Mouse (Mus musculus) ovary, adult 10 weeks (tissue): ENCODE data around the gene Fmnl3. TPM values are rescaled to one million over a fixed set of nuclear protein-coding genes. Genes with fewer than 3 reads are reported as not detected.

ENCODE experiments used
- polyA plus RNA-seq: library from polyadenylated mRNA; stranded (reverse); fragments of 350-450 nt; fragmentation: Illumina TruSeq; extraction: RNeasy Lipid Tissue Mini Kit (QIAGEN cat#74804); gene quantifications from one replicate; pipeline ENCODE4 v1.2.3, GENCODE M21; 2014

Gene Fmnl3
- polyA plus RNA-seq: 4.4 TPM

DNA sequence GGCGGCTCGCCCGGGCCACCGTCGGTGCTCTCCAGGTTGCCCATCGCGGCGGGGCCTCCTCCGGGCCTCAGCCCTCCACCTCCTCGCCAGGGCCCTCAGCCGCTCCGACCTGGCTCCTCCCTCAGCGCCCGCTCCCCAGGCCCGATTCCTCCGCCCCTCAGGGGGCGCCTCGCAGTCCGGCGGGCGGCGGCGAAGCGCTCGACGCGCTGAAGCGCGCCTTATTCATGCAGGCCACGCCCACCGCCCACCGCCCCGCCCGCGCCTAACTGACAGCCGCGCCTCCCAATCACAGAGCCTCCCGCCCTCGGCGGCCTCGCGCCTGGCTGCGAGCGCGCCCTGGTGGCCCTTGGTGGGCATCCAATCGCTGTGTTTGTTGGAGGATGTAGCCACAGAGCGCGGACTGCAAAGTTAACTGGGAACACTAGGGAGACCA is at the start of gene Fmnl3:
TSS of gene Fmnl3 (minus strand) at position 224 of the 433 bp plus-strand sequence.

DNA sequence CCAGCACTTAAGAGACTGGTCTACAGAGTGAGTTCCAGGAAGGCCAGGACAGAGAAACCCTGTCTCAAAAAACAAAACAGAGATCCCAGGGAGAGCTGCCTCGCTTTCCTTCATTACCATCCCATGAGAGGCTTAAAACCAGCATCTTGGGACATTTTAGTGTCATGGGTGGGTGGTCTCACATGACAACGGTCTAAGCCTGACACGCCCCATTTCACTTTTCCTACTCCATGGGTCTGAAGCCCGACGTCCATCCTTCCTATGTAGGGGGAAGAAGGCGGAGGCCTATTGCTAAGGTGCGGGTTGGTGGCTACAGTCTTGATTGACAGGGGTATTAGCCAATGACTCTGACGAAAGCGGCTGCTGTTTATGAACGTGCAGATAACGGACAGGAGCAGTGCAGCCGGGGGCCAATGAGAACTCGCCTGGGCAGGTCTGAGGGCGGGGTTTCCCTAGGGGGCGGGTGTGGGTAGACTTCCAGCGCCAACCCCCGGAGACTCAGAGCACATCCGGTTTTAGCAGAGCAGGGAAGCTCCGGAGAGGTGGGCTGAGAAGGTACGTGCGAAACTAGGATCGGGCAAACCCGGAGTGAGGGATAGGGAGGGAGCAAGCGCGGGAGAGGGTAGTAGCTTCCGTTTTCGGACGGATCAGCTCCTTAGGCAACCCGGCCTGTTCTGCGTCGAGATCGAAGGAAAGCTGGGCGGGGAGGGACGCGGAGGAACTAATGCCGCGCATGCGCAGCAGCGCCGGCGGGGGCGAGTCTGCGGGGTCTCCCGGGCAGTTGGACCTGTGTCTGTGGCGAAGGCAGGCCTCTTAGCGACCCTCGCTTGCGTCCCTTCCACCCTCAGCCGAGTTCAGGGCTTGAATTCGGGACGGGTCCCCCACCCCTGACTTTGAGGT is 22.5 kb upstream of the Fmnl3 start, which contains the start of gene Tmbim6:
TSS of gene Tmbim6 (plus strand) at position 397 of the 900 bp plus-strand sequence.

DNA sequence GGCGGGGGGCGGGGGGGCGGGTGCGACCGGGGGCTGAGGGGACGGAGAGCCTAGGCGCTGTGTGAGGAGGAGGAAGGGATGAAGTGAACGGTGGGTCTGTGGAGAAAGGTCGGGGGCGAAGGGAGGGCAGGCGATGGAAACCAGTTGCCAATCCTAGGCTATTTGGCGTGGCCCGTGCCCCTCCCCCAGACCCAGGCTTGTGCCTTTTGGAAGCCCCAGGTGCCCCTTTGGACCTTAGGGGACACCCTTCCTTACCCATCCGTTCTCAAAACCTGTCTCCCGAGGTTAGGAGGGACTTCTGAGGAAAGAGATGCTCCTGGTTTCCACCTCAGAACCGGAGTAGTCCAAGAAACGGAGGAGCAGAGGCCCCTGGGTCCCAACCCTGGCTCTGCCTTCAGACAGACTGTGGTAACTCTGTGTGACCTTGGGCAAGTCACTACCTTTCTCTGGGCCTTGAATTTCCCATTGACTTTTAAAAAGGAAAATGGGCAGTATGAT is 74.7 kb downstream of the Fmnl3 start, which contains the start of gene Fam186b:
TSS of gene Fam186b (minus strand) at position 405 of the 498 bp plus-strand sequence.

DNA sequence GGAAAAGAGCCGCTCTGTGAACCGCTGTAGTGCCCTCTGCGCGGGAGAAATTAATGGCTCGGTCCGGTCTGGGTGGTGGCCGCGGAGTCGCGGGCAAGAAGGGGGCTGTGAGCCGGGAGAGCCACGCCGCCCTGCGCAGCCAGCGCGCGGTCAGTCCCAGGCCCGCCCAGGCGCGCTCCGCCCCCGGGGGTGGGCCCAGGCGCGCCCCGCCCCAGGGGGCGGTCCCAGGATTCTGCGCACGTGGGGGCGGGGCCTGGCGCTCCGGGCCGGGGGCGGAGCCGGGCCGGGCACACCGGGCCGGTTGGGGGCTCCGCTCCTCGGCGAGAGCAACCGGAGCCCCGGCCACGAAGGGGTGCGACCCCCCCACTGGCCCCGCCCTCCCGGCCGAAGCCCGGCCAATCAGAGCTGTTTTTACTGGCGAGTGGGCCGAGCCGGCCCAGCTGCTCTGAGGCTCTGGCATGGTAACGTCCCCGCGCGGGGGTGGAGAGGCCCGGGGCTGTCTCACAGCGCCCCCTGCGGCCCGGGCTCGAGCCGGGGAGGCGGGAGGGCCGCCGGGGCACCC is 75.4 kb downstream of the Fmnl3 start, which contains the start of gene Prpf40b:
TSS of gene Prpf40b (plus strand) at position 275 of the 562 bp plus-strand sequence.

Other genes starting within 250 kb of the Fmnl3 start
- gene Spats2, start 244.6 kb downstream of the Fmnl3 start, polyA plus RNA-seq: 84.2 TPM
- not detected for gene Kcnh3, start 145.6 kb downstream of the Fmnl3 start, polyA plus RNA-seq
- not detected for gene Mcrs1, start 118.5 kb downstream of the Fmnl3 start, polyA plus RNA-seq
- 4.0 TPM for gene Prpf40b, start 75.4 kb downstream of the Fmnl3 start, polyA plus RNA-seq
- gene Fam186b, start 74.6 kb downstream of the Fmnl3 start, polyA plus RNA-seq: 0.29 TPM
- 170 TPM for gene Tmbim6, start 22.4 kb upstream of the Fmnl3 start, polyA plus RNA-seq
- gene Nckap5l, start 87.3 kb upstream of the Fmnl3 start, polyA plus RNA-seq: not detected
- 1.1 TPM for gene Bcdin3d, start 104.2 kb upstream of the Fmnl3 start, polyA plus RNA-seq
- not detected for gene Faim2, start 157.7 kb upstream of the Fmnl3 start, polyA plus RNA-seq
- gene Aqp2, start 208.6 kb upstream of the Fmnl3 start, polyA plus RNA-seq: not detected
- gene Aqp5, start 220.3 kb upstream of the Fmnl3 start, polyA plus RNA-seq: not detected
- gene Aqp6, start 230.9 kb upstream of the Fmnl3 start, polyA plus RNA-seq: not detected